Mouse (Mus musculus): ENCODE measurements around the gene H2al1c. TPM values are rescaled to one million over a fixed set of nuclear protein-coding genes. Genes with fewer than 3 reads are reported as not detected.

H2al1c gene
- polyA plus RNA-seq, 1 experiment from 2014 or later = not detected

GRCm38 (mm10) chrX:11345762-11346161, 40.3 kb downstream of the H2al1c start:
- peaks cover 8% of the 10 kb centered on the region; the same call in 1 of the 2 replicates for H3K27me3 ChIP-seq (replicated peaks; ENCODE audit: control insufficient read depth, insufficient read depth, low read length)
- H3K9ac ChIP-seq (ENCODE audit: low read depth, low read length) = no peak overlapping the region
- H3K36me3 ChIP-seq (ENCODE audit: control insufficient read depth, insufficient read depth, low read length) = no peaks in the 10 kb centered on the region
- DNase-seq (ENCODE audit: low spot score) (no peak), ATAC-seq (replicated peaks; ENCODE audit: low FRiP score) (no peak)
- H3K4me3 ChIP-seq (ENCODE audit: low read depth, low read length) = no peak overlapping the region
- no peaks in the 10 kb centered on the region for H3K9me3 ChIP-seq (ENCODE audit: control insufficient read depth, low read length)
- WGBS = 73% methylated on average over 9 of the region's 9 CpGs
- no peak overlapping the region for H3K27ac ChIP-seq (ENCODE audit: low read depth, low read length)
- no peak overlapping the region for H3K4me2 ChIP-seq
- no peaks in the 10 kb centered on the region for H3K4me1 ChIP-seq (replicated peaks; ENCODE audit: control insufficient read depth, insufficient read depth, low read length)

DNA sequence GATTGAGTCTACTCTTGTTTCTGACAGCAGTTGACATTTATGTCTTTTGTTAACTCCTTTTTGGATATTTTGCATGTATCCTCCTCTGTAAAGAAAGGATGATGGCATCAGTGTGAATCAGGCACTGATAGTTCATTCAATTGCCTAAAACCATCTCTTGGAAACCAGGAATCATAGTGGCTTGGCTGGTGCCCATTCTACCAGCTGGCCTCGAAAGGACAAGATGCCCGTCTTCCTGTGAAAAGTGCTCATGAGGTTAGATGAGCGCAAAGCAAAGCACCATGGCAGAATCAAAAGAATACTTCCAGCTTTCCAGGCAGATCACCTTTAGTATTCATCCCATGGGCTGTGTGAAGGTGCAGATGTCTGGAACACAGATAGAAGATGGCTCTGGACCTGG, 41.3 kb downstream of the H2al1c start:
- WGBS = 88% methylated on average over 3 of the region's 3 CpGs
- Histone ChIP-seq H3K27ac (ENCODE audit: low read depth, low read length) (no peak overlapping the region), H3K4me1 (replicated peaks; ENCODE audit: control insufficient read depth, insufficient read depth, low read length) (no peaks in the 10 kb centered on the region), H3K9ac (ENCODE audit: low read depth, low read length) (no peak overlapping the region), H3K4me3 (ENCODE audit: low read depth, low read length) (no peak overlapping the region), H3K4me2 (no peak overlapping the region), H3K36me3 (ENCODE audit: control insufficient read depth, insufficient read depth, low read length) (no peaks in the 10 kb centered on the region), H3K27me3 (replicated peaks; ENCODE audit: control insufficient read depth, insufficient read depth, low read length) (peaks cover 8% of the 10 kb centered on the region; the same call in 1 of the 2 replicates), H3K9me3 (ENCODE audit: control insufficient read depth, low read length) (no peaks in the 10 kb centered on the region)
- DNase-seq (ENCODE audit: low spot score) (no peak), ATAC-seq (replicated peaks; ENCODE audit: low FRiP score) (no peak)

Other genes starting within 250 kb of the H2al1c start
- gene H2al1a, start 6.4 kb upstream of the H2al1c start, polyA plus RNA-seq (2014; fragmentation: Nextera tagmentation; extraction: Ambion mirVana) = not detected in 2 replicates
- not detected in 2 replicates for gene H2al1b, start 3.2 kb upstream of the H2al1c start, polyA plus RNA-seq (2014; fragmentation: Nextera tagmentation; extraction: Ambion mirVana)
- gene H2al1d, start 3.2 kb downstream of the H2al1c start, polyA plus RNA-seq (2014; fragmentation: Nextera tagmentation; extraction: Ambion mirVana) = not detected in 2 replicates
- not detected in 2 replicates for gene H2al1e, start 6.3 kb downstream of the H2al1c start, polyA plus RNA-seq (2014; fragmentation: Nextera tagmentation; extraction: Ambion mirVana)
- gene H2al1f, start 9.5 kb downstream of the H2al1c start, polyA plus RNA-seq (2014; fragmentation: Nextera tagmentation; extraction: Ambion mirVana) = not detected in 2 replicates
- not detected in 2 replicates for gene H2al1g, start 12.6 kb downstream of the H2al1c start, polyA plus RNA-seq (2014; fragmentation: Nextera tagmentation; extraction: Ambion mirVana)
- gene H2al1h, start 15.8 kb downstream of the H2al1c start, polyA plus RNA-seq (2014; fragmentation: Nextera tagmentation; extraction: Ambion mirVana) = not detected in 2 replicates
- gene H2al1i, start 19.0 kb downstream of the H2al1c start, polyA plus RNA-seq (2014; fragmentation: Nextera tagmentation; extraction: Ambion mirVana) = not detected in 2 replicates
- not detected in 2 replicates for gene H2al1j, start 22.2 kb downstream of the H2al1c start, polyA plus RNA-seq (2014; fragmentation: Nextera tagmentation; extraction: Ambion mirVana)